Mouse (Mus musculus) testis, adult 10 weeks (tissue): ENCODE measurements around the gene Nedd4. TPM values are rescaled to one million over a fixed set of nuclear protein-coding genes. Genes with fewer than 3 reads are reported as not detected.

Source experiments
- polyA plus RNA-seq: library from polyadenylated mRNA; stranded (reverse); fragments of 350-450 nt; fragmentation: Illumina TruSeq; extraction: RNeasy Lipid Tissue Mini Kit (QIAGEN cat#74804); gene quantifications from one replicate; pipeline ENCODE4 v1.2.3, GENCODE M21; 2014; ENCODE audit warnings: low read depth, low replicate concordance

The Nedd4 gene
- 81.2 TPM for polyA plus RNA-seq

DNA sequence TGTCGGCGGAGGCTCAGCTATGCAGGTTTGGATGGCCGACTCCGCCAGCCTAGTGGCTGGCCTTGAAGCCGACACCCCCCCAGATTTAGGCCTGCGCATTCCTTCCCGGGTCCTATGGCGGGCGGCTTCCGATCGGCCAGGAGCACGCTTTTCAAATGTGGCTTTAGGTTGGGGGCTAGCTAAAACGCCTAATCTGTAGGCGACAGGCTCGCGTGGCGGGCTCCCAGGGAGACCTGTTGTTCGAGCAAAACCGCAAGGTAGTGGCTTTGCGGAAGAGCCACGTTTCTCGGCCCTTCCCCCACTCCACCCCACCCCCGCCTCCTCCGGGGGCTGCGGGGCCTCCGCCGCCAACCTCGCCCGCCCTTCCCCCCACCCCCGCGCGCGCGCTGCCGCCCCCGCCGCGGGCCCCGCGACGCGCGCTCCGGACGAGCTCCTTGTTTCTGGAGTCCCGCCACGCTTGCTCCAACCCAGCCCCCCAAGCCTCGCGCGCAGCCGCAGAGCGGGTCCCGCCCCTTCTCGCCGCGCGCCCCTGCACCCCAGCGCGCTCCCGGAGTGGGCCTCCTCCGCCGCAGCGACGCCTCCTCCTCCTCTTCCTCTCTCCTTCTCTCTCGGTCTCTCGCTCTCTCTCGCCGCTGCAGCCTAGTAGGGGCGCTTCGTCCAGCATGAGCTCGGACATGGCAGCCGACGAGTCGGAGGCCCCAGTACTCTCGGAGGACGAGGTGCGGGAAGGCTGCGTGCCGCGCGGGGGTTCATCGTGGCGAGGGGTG, at the start of gene Nedd4:
Nedd4 (plus strand) TSS at position 452 of the 767 bp plus-strand sequence.

Other genes starting within 250 kb of the Nedd4 start
- 267 TPM for gene Mns1, start 224.3 kb upstream of the Nedd4 start, polyA plus RNA-seq
- 107 TPM for gene Tex9, start 170.1 kb upstream of the Nedd4 start, polyA plus RNA-seq
- gene Rfx7, start 130.1 kb upstream of the Nedd4 start, polyA plus RNA-seq = 23.1 TPM
- 0.38 TPM for gene Prtg, start 144.5 kb downstream of the Nedd4 start, polyA plus RNA-seq